Mouse (Mus musculus): ENCODE data around the gene Gbp7. TPM values are rescaled to one million over a fixed set of nuclear protein-coding genes. Genes with fewer than 3 reads are reported as not detected.

Gbp7 gene
- 46.6 TPM for polyA plus RNA-seq (2017; shearing (Covaris generic))

GRCm38 (mm10) chr3:142530087-142530953 lies at the start of gene Gbp7:
Gene Gbp7, plus strand, starts transcription at chr3:142530342.

GRCm38 (mm10) chr3:142493536-142494061 lies 36.5 kb upstream of the Gbp7 start, which contains the start of gene Gbp5:
Gene Gbp5, plus strand, starts transcription at chr3:142493978.

DNA sequence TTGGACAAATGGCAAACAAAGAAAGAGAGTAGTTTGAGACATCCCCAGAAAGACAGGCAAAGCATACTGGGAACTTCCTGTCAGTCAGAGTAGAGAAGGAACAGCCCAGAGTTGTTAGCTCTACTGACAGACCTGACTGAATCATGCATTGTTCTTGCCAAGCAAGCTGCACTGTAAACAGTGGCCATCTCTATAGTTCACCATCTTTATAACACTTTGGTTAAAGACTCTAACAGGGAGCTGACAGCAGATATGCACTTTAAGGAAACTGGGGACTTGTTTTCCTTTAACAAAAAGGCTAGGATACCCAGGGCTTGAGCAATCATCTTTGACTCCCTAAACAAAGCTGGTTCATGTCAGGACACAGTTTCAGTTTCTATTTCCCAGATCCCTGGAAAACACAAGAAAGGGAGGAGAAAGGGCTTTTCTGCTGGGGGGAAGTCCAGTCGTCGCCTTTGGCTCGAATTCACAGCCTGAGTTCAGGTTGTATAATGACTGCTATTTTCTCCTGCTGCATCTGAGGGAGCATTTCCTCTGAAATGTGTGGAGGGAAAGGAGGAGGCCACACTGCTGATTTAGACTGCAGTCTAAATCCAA lies 29.6 kb downstream of the Gbp7 start, which contains the start of gene Gbp3:
Gene Gbp3, plus strand, starts transcription at position 395 of the 597 bp plus-strand sequence.

DNA sequence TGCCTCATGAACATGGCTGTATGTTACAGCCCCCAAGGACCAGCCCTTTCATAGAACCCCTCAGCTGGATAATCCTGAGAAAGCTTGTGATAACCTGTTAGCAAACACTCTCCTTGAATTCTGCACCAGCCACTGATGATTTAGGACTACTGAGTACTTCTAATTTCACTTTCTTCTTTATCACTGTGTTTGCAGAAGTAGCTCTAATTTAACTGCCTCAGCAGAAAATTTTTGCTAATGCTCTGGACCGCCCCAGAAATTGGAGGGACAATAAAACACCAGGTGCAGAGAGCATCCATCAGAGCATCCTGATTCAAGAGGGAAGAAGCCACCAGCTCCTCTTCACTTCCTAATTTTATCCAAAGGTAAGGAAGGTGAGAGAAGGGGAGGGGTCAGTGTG lies 64.4 kb downstream of the Gbp7 start, which contains the start of gene Gbp2b:
Gene Gbp2b, plus strand, starts transcription at position 301 of the 400 bp plus-strand sequence.

Other genes starting within 250 kb of the Gbp7 start
- gene Pdlim5, start 134.6 kb upstream of the Gbp7 start, polyA plus RNA-seq (2017; shearing (Covaris generic)), result 56.3 TPM
- gene Gbp5, start 36.4 kb upstream of the Gbp7 start, polyA plus RNA-seq (2017; shearing (Covaris generic)), result 7.1 TPM
- gene Gbp3, start 29.7 kb downstream of the Gbp7 start, polyA plus RNA-seq (2017; shearing (Covaris generic)), result 10.2 TPM
- gene Gbp2b, start 64.5 kb downstream of the Gbp7 start, polyA plus RNA-seq (2017; shearing (Covaris generic)), result 0.21 TPM
- gene Gbp2, start 90.3 kb downstream of the Gbp7 start, polyA plus RNA-seq (2017; shearing (Covaris generic)), result 31.9 TPM
- 0.95 TPM for gene Kyat3, start 170.7 kb downstream of the Gbp7 start, polyA plus RNA-seq (2017; shearing (Covaris generic))
- 77.5 TPM for gene Gtf2b, start 234.7 kb downstream of the Gbp7 start, polyA plus RNA-seq (2017; shearing (Covaris generic))